Comparison of ENCODE assay signal across 9 mouse cellular contexts in genomic region chr9:21241343-21241742, GRCm38 (mm10). TPM values are rescaled to one million over a fixed set of nuclear protein-coding genes. Genes with fewer than 3 reads are reported as not detected.
DNase-seq lines count a peak whose midpoint lies in the region; ATAC-seq and TF ChIP-seq lines count a peak whose summit lies in the region.
"Had no signal": no experiment of that assay in that cellular context is flagged by ENCODE, and none has a peak within 500 bp of the region (broad histone marks: within the 10 kb centered on the region; RNA-seq: fewer than 3 reads in every experiment).

No protein-coding gene starts in this region.

- ATAC-seq in forebrain, postnatal 0 days: peak; percentile 8; the same call in 1 of the 2 replicates
- ATAC-seq in forebrain, embryonic 13.5 days: no peak
- ATAC-seq in midbrain, postnatal 0 days (ENCODE audit: low FRiP score): no peak
- no peak for ATAC-seq in stomach, postnatal 0 days (ENCODE audit: low FRiP score, low TSS enrichment)

- H3K9ac ChIP-seq in forebrain, postnatal 0 days: no peak overlapping the region
- no peak overlapping the region for H3K9ac ChIP-seq in forebrain, embryonic 13.5 days
- H3K9ac ChIP-seq in MEL (ENCODE audit: control insufficient read depth, low read depth, low read length, poor library complexity, severe bottlenecking): 0 out of 2 replicates have a peak overlapping the region, but pooled peaks have one; percentile 7
- no peak overlapping the region for H3K9ac ChIP-seq in midbrain, postnatal 0 days (replicated peaks; ENCODE audit: low read length, poor library complexity, severe bottlenecking)
- no peak overlapping the region for H3K9ac ChIP-seq in stomach, postnatal 0 days (ENCODE audit: low read length)
- H3K9ac ChIP-seq: lung, embryonic 15.5 days had no signal

- TF ChIP-seq CTCF in forebrain, postnatal 0 days (IDR thresholded peaks at IDR 0.05; ENCODE audit: low read depth): peak; percentile 99
- TF ChIP-seq CTCF in MEL (IDR thresholded peaks at IDR 0.05 in 2 of 3, conservative IDR thresholded peaks at IDR 0.05 in 1 of 3; ENCODE audit: control insufficient read depth in 1 of 3, insufficient read depth in 1 of 3, low read depth in 2 of 3, low read length in 3 of 3, poor library complexity in 1 of 3, severe bottlenecking in 1 of 3): peak in 1 of 3 experiments; percentile 100; a peak in 3 of 6 replicates
- peak; percentile 97 for TF ChIP-seq CTCF in midbrain, postnatal 0 days (IDR thresholded peaks at IDR 0.05)
- peak; percentile 99 for TF ChIP-seq CTCF in stomach, postnatal 0 days (IDR thresholded peaks at IDR 0.05; ENCODE audit: low read depth)

- H3K36me3 ChIP-seq in forebrain, postnatal 0 days (ENCODE audit: insufficient read depth): no peaks in the 10 kb centered on the region
- H3K36me3 ChIP-seq in forebrain, embryonic 13.5 days (ENCODE audit: poor library complexity, severe bottlenecking): no peaks in the 10 kb centered on the region
- peaks cover 4 to 16% of the 10 kb centered on the region in 2 experiments for H3K36me3 ChIP-seq in MEL (ENCODE audit: control insufficient read depth in 1 of 2, insufficient read depth in 2 of 2, low read length in 2 of 2)
- no peaks in the 10 kb centered on the region for H3K36me3 ChIP-seq in midbrain, postnatal 0 days (ENCODE audit: insufficient read depth, low read length)
- no peaks in the 10 kb centered on the region for H3K36me3 ChIP-seq in stomach, postnatal 0 days (ENCODE audit: control insufficient read depth, insufficient read depth, low read length)
- H3K36me3 ChIP-seq: lung, embryonic 15.5 days had no signal

- H3K4me1 ChIP-seq in forebrain, postnatal 0 days (ENCODE audit: insufficient read depth): peaks cover 14% of the 10 kb centered on the region; the same call in 1 of the 2 replicates
- peaks cover 39% of the 10 kb centered on the region for H3K4me1 ChIP-seq in forebrain, embryonic 13.5 days
- peaks cover 12 to 23% of the 10 kb centered on the region in 2 experiments; a peak in 3 of 4 replicates for H3K4me1 ChIP-seq in MEL (ENCODE audit: control insufficient read depth in 1 of 2, insufficient read depth in 2 of 2, low read length in 2 of 2)
- H3K4me1 ChIP-seq in midbrain, postnatal 0 days (ENCODE audit: insufficient read depth, low read length): peaks cover 9% of the 10 kb centered on the region
- H3K4me1 ChIP-seq in stomach, postnatal 0 days (replicated peaks; ENCODE audit: control insufficient read depth, insufficient read depth): peaks cover 9% of the 10 kb centered on the region

- 1% methylated on average over 11 of the region's 11 CpGs for WGBS in forebrain, postnatal 0 days
- 5% methylated on average over 11 of the region's 11 CpGs for WGBS in forebrain, embryonic 13.5 days
- WGBS in midbrain, postnatal 0 days: 3% methylated on average over 11 of the region's 11 CpGs
- 8% methylated on average over 11 of the region's 11 CpGs for WGBS in stomach, postnatal 0 days

- intact Hi-C loops in gastrocnemius, postnatal 36 days (cut with DNase I): no loop called here

- no peak overlapping the region for H3K27ac ChIP-seq in forebrain, postnatal 0 days (ENCODE audit: low read depth, low read length)
- no peak overlapping the region for H3K27ac ChIP-seq in forebrain, embryonic 13.5 days
- H3K27ac ChIP-seq in MEL (ENCODE audit: control insufficient read depth, low read depth, low read length): no peak overlapping the region
- H3K27ac ChIP-seq in midbrain, postnatal 0 days (ENCODE audit: low read depth, low read length): no peak overlapping the region
- no peak overlapping the region for H3K27ac ChIP-seq in stomach, postnatal 0 days (replicated peaks)
- H3K27ac ChIP-seq: lung, embryonic 15.5 days had no signal

- H3K79me2 ChIP-seq in MEL (ENCODE audit: control insufficient read depth, insufficient read depth, low read length, poor library complexity): peaks cover 31% of the 10 kb centered on the region

- H3K4me3 ChIP-seq in forebrain, postnatal 0 days (ENCODE audit: low read depth, low read length): no peak overlapping the region
- no peak overlapping the region for H3K4me3 ChIP-seq in forebrain, embryonic 13.5 days
- no peak overlapping the region for H3K4me3 ChIP-seq in MEL (ENCODE audit: control insufficient read depth in 1 of 2, insufficient read depth in 1 of 2, low read depth in 2 of 2, low read length in 2 of 2)
- H3K4me3 ChIP-seq in midbrain, postnatal 0 days (ENCODE audit: low read depth, low read length): no peak overlapping the region
- H3K4me3 ChIP-seq in stomach, postnatal 0 days (ENCODE audit: low read depth, low read length): no peak overlapping the region
- H3K4me3 ChIP-seq: lung, embryonic 15.5 days had no signal

- TF ChIP-seq POLR2A in MEL (IDR thresholded peaks at IDR 0.05; ENCODE audit: control insufficient read depth in 1 of 2, insufficient read depth in 1 of 2, low read depth in 1 of 2, low read length in 2 of 2, poor library complexity in 1 of 2): peak in 1 of 2 experiments; percentile 43; a peak in 1 of 4 replicates

- H3K27me3 ChIP-seq in forebrain, postnatal 0 days (ENCODE audit: insufficient read depth, low read length): peaks cover 22% of the 10 kb centered on the region
- peaks cover 51% of the 10 kb centered on the region for H3K27me3 ChIP-seq in forebrain, embryonic 13.5 days
- H3K27me3 ChIP-seq in MEL (ENCODE audit: control insufficient read depth in 1 of 2, insufficient read depth in 2 of 2, low read length in 2 of 2): no peaks in the 10 kb centered on the region
- H3K27me3 ChIP-seq in midbrain, postnatal 0 days (ENCODE audit: insufficient read depth, low read length): peaks cover 28% of the 10 kb centered on the region
- peaks cover 3% of the 10 kb centered on the region; the same call in 1 of the 2 replicates for H3K27me3 ChIP-seq in stomach, postnatal 0 days (ENCODE audit: control insufficient read depth, insufficient read depth, low read length)

- peak; percentile 94 for TF ChIP-seq RAD21 in MEL (IDR thresholded peaks at IDR 0.05; ENCODE audit: low read depth, low read length)

- H3K4me2 ChIP-seq in forebrain, postnatal 0 days (ENCODE audit: low read depth): no peak overlapping the region
- H3K4me2 ChIP-seq in forebrain, embryonic 13.5 days: no peak overlapping the region
- no peak overlapping the region for H3K4me2 ChIP-seq in midbrain, postnatal 0 days (ENCODE audit: low read depth, low read length, poor library complexity, severe bottlenecking)
- H3K4me2 ChIP-seq in stomach, postnatal 0 days (replicated peaks; ENCODE audit: low read depth): no peak overlapping the region
- H3K4me2 ChIP-seq: lung, embryonic 15.5 days had no signal

- DNase-seq in forebrain, postnatal 0 days: peak; percentile 92
- peak; percentile 100 for DNase-seq in MEL (ENCODE audit: low read depth, low spot score)
- DNase-seq in cerebellum, postnatal 14 days: peak; percentile 92 to 96
- peak; percentile 61 to 71 for DNase-seq in gastrocnemius, postnatal 36 days
- peak; percentile 87 to 88 for DNase-seq in layer of hippocampus, postnatal 10 days (ENCODE audit: low spot score in 2 of 2)
- peak; percentile 93 for DNase-seq in midbrain, postnatal 0 days (ENCODE audit: low spot score)
- DNase-seq in stomach, postnatal 0 days (ENCODE audit: low spot score): peak; percentile 90

- TF ChIP-seq EP300 in MEL (IDR thresholded peaks at IDR 0.05; ENCODE audit: low read depth in 1 of 2, low read length in 2 of 2): peak in 1 of 2 experiments; percentile 55; a peak in 1 of 4 replicates
- no peak for TF ChIP-seq EP300 in stomach, postnatal 0 days (optimal IDR thresholded peaks at IDR 0.05)

- H3K9me3 ChIP-seq in forebrain, postnatal 0 days (ENCODE audit: low read length): no peaks in the 10 kb centered on the region
- no peaks in the 10 kb centered on the region for H3K9me3 ChIP-seq in forebrain, embryonic 13.5 days (replicated peaks)
- no peaks in the 10 kb centered on the region for H3K9me3 ChIP-seq in MEL (replicated peaks; ENCODE audit: insufficient read depth, low read length)
- H3K9me3 ChIP-seq in midbrain, postnatal 0 days (ENCODE audit: low read length): no peaks in the 10 kb centered on the region
- no peaks in the 10 kb centered on the region for H3K9me3 ChIP-seq in stomach, postnatal 0 days (ENCODE audit: control insufficient read depth, low read length)
- H3K9me3 ChIP-seq: lung, embryonic 15.5 days had no signal

RNA-seq across cellular contexts. Expression of gene Keap1, which starts 2.2 kb away (rescaled TPM):
- total RNA-seq in forebrain, postnatal 0 days (2014; rRNA removed): 68.9 and 72.7 TPM in 2 replicates
- 60.0 and 67.0 TPM in 2 replicates for polyA plus RNA-seq in forebrain, postnatal 0 days (2015; fragmentation: Nextera tagmentation; extraction: Ambion mirVana)
- 55.7 and 60.0 TPM in 2 replicates for polyA plus RNA-seq in forebrain, embryonic 13.5 days (2015; fragmentation: Nextera tagmentation; extraction: Ambion mirVana)
- total RNA-seq in MEL (2012; rRNA removed): 168 and 174 TPM in 2 replicates
- 100 to 1,000 TPM in 1 of 2 experiments, 10 to 100 TPM in 1; 67.5 to 171 TPM for polyA plus RNA-seq in MEL (2012; ENCODE audit: insufficient read depth in 1 of 2, insufficient read length in 2 of 2, low read depth in 1 of 2, low replicate concordance in 2 of 2, missing spikeins in 1 of 2)
- 10 to 100 TPM; 56.5 to 58.3 TPM for total RNA-seq in gastrocnemius, postnatal 36 days (2021)
- 10 to 100 TPM; 51.7 to 56.5 TPM for total RNA-seq in layer of hippocampus, postnatal 10 days (2021)
- total RNA-seq in midbrain, postnatal 0 days (2014; rRNA removed): 72.5 and 89.7 TPM in 2 replicates
- 60.6 and 67.7 TPM in 2 replicates for polyA plus RNA-seq in midbrain, postnatal 0 days (2015; fragmentation: Nextera tagmentation; extraction: Ambion mirVana)
- polyA plus RNA-seq in stomach, postnatal 0 days (2015; fragmentation: Nextera tagmentation; extraction: Ambion mirVana): 37.2 and 40.8 TPM in 2 replicates

RNA-seq across cellular contexts. Expression of gene S1pr5, which starts 6.9 kb away (rescaled TPM):
- 2.7 and 2.8 TPM in 2 replicates for total RNA-seq in forebrain, postnatal 0 days (2014; rRNA removed)
- 1.9 and 2.3 TPM in 2 replicates for polyA plus RNA-seq in forebrain, postnatal 0 days (2015; fragmentation: Nextera tagmentation; extraction: Ambion mirVana)
- polyA plus RNA-seq in forebrain, embryonic 13.5 days (2015; fragmentation: Nextera tagmentation; extraction: Ambion mirVana): 0.37 and 0.55 TPM in 2 replicates
- 0.04 TPM in 1 of 2 replicates, not detected in the other for total RNA-seq in MEL (2012; rRNA removed)
- polyA plus RNA-seq in MEL (2012; ENCODE audit: insufficient read depth in 1 of 2, insufficient read length in 2 of 2, low read depth in 1 of 2, low replicate concordance in 2 of 2, missing spikeins in 1 of 2): under 1 TPM in 1 of 2 experiments, not detected in 1; 0.08 TPM
- under 1 TPM in 1 of 2 experiments, not detected in 1; 0.12 TPM for total RNA-seq in gastrocnemius, postnatal 36 days (2021)
- total RNA-seq in layer of hippocampus, postnatal 10 days (2021): 1 to 10 TPM; 2.4 to 3.0 TPM
- total RNA-seq in midbrain, postnatal 0 days (2014; rRNA removed): 4.2 and 5.2 TPM in 2 replicates
- 2.7 and 2.9 TPM in 2 replicates for polyA plus RNA-seq in midbrain, postnatal 0 days (2015; fragmentation: Nextera tagmentation; extraction: Ambion mirVana)
- polyA plus RNA-seq in stomach, postnatal 0 days (2015; fragmentation: Nextera tagmentation; extraction: Ambion mirVana): 4.7 and 5.0 TPM in 2 replicates

RNA-seq across cellular contexts. Expression of gene Atg4d, which starts 23.8 kb away (rescaled TPM):
- 18.7 and 19.5 TPM in 2 replicates for total RNA-seq in forebrain, postnatal 0 days (2014; rRNA removed)
- polyA plus RNA-seq in forebrain, postnatal 0 days (2015; fragmentation: Nextera tagmentation; extraction: Ambion mirVana): 19.9 and 26.4 TPM in 2 replicates
- polyA plus RNA-seq in forebrain, embryonic 13.5 days (2015; fragmentation: Nextera tagmentation; extraction: Ambion mirVana): 60.2 and 60.3 TPM in 2 replicates
- total RNA-seq in MEL (2012; rRNA removed): 76.4 and 83.9 TPM in 2 replicates
- polyA plus RNA-seq in MEL (2012; ENCODE audit: insufficient read depth in 1 of 2, insufficient read length in 2 of 2, low read depth in 1 of 2, low replicate concordance in 2 of 2, missing spikeins in 1 of 2): 10 to 100 TPM in 1 of 2 experiments, not detected in 1; 99.7 TPM
- 10 to 100 TPM; 62.0 to 65.7 TPM for total RNA-seq in gastrocnemius, postnatal 36 days (2021)
- 10 to 100 TPM; 28.8 to 29.4 TPM for total RNA-seq in layer of hippocampus, postnatal 10 days (2021)
- total RNA-seq in midbrain, postnatal 0 days (2014; rRNA removed): 20.3 and 26.6 TPM in 2 replicates
- 26.3 and 32.6 TPM in 2 replicates for polyA plus RNA-seq in midbrain, postnatal 0 days (2015; fragmentation: Nextera tagmentation; extraction: Ambion mirVana)
- 38.6 and 41.7 TPM in 2 replicates for polyA plus RNA-seq in stomach, postnatal 0 days (2015; fragmentation: Nextera tagmentation; extraction: Ambion mirVana)

RNA-seq across cellular contexts. Expression of gene Kri1, which starts 46.4 kb away (rescaled TPM):
- total RNA-seq in forebrain, postnatal 0 days (2014; rRNA removed): 27.6 and 28.1 TPM in 2 replicates
- 7.1 and 11.9 TPM in 2 replicates for polyA plus RNA-seq in forebrain, postnatal 0 days (2015; fragmentation: Nextera tagmentation; extraction: Ambion mirVana)
- polyA plus RNA-seq in forebrain, embryonic 13.5 days (2015; fragmentation: Nextera tagmentation; extraction: Ambion mirVana): 15.4 and 20.1 TPM in 2 replicates
- 175 and 199 TPM in 2 replicates for total RNA-seq in MEL (2012; rRNA removed)
- polyA plus RNA-seq in MEL (2012; ENCODE audit: insufficient read depth in 1 of 2, insufficient read length in 2 of 2, low read depth in 1 of 2, low replicate concordance in 2 of 2, missing spikeins in 1 of 2): 100 to 1,000 TPM in 1 of 2 experiments, 10 to 100 TPM in 1; 76.1 to 233 TPM
- 10 to 100 TPM in 1 of 2 experiments, 1 to 10 TPM in 1; 9.1 to 11.6 TPM for total RNA-seq in gastrocnemius, postnatal 36 days (2021)
- 10 to 100 TPM; 37.7 to 39.2 TPM for total RNA-seq in layer of hippocampus, postnatal 10 days (2021)
- 21.9 and 25.9 TPM in 2 replicates for total RNA-seq in midbrain, postnatal 0 days (2014; rRNA removed)
- polyA plus RNA-seq in midbrain, postnatal 0 days (2015; fragmentation: Nextera tagmentation; extraction: Ambion mirVana): 11.7 and 13.0 TPM in 2 replicates
- polyA plus RNA-seq in stomach, postnatal 0 days (2015; fragmentation: Nextera tagmentation; extraction: Ambion mirVana): 6.7 and 7.9 TPM in 2 replicates

RNA-seq across cellular contexts. Expression of gene Cdkn2d, which starts 49.9 kb away (rescaled TPM):
- 65.1 and 69.4 TPM in 2 replicates for total RNA-seq in forebrain, postnatal 0 days (2014; rRNA removed)
- polyA plus RNA-seq in forebrain, postnatal 0 days (2015; fragmentation: Nextera tagmentation; extraction: Ambion mirVana): 104 and 118 TPM in 2 replicates
- 85.4 and 88.3 TPM in 2 replicates for polyA plus RNA-seq in forebrain, embryonic 13.5 days (2015; fragmentation: Nextera tagmentation; extraction: Ambion mirVana)
- 40.1 and 55.2 TPM in 2 replicates for total RNA-seq in MEL (2012; rRNA removed)
- 10 to 100 TPM in 1 of 2 experiments, not detected in 1; 67.9 TPM for polyA plus RNA-seq in MEL (2012; ENCODE audit: insufficient read depth in 1 of 2, insufficient read length in 2 of 2, low read depth in 1 of 2, low replicate concordance in 2 of 2, missing spikeins in 1 of 2)
- 10 to 100 TPM in 1 of 2 experiments, 1 to 10 TPM in 1; 8.4 to 10.1 TPM for total RNA-seq in gastrocnemius, postnatal 36 days (2021)
- 10 to 100 TPM; 66.7 to 69.5 TPM for total RNA-seq in layer of hippocampus, postnatal 10 days (2021)
- 93.4 and 126 TPM in 2 replicates for total RNA-seq in midbrain, postnatal 0 days (2014; rRNA removed)
- 141 and 146 TPM in 2 replicates for polyA plus RNA-seq in midbrain, postnatal 0 days (2015; fragmentation: Nextera tagmentation; extraction: Ambion mirVana)
- polyA plus RNA-seq in stomach, postnatal 0 days (2015; fragmentation: Nextera tagmentation; extraction: Ambion mirVana): 23.1 and 28.0 TPM in 2 replicates
